Mouse (Mus musculus) stomach, embryonic 15.5 days (tissue): ENCODE results near the gene Celf2. TPM values are rescaled to one million over a fixed set of nuclear protein-coding genes. Genes with fewer than 3 reads are reported as not detected.
"Not testable (repeated sequence)": the region's sequence is repeated elsewhere in the genome, so short reads cannot be mapped to it uniquely, and the experiment has no call there.

Experiments used
- ATAC-seq: fragments of 200-750 bp; cut with Nextera tagmentation; 2 replicates; pipeline ENCODE4 v1.8.0; 2017; ENCODE audit warnings: low read depth, moderate number of reproducible peaks, moderate TSS enrichment; ENCODE audit not compliant: insufficient read depth, low FRiP score
- H3K27ac ChIP-seq: fragments of 300-500 bp; sonication (generic); 2 replicates; pipeline ENCODE4 v1.5.1; 2015; ENCODE audit warnings: mild to moderate bottlenecking, inconsistent platforms
- H3K27me3 ChIP-seq: fragments of 300-500 bp; sonication (generic); replicated peaks from 2 replicates; pipeline ENCODE4 v1.6.1; 2015; ENCODE audit warnings: inconsistent platforms
- H3K36me3 ChIP-seq: fragments of 300-500 bp; sonication (generic); 2 replicates; pipeline ENCODE4 v1.6.1; 2015; ENCODE audit warnings: inconsistent platforms
- H3K4me1 ChIP-seq: fragments of 300-500 bp; sonication (generic); 2 replicates; pipeline ENCODE4 v1.6.1; 2015; ENCODE audit warnings: inconsistent platforms
- H3K4me2 ChIP-seq: fragments of 300-500 bp; sonication (generic); 2 replicates; pipeline ENCODE4 v1.6.1; 2015; ENCODE audit warnings: mild to moderate bottlenecking, inconsistent platforms
- H3K4me3 ChIP-seq: fragments of 300-500 bp; sonication (generic); replicated peaks from 2 replicates; pipeline ENCODE4 v1.5.1; 2015; ENCODE audit warnings: inconsistent platforms
- H3K9ac ChIP-seq: fragments of 300-500 bp; sonication (generic); 2 replicates; pipeline ENCODE4 v1.6.1; 2015; ENCODE audit warnings: inconsistent platforms
- H3K9me3 ChIP-seq: fragments of 300-500 bp; sonication (generic); 2 replicates; pipeline ENCODE4 v1.6.1; 2016; ENCODE audit warnings: inconsistent platforms
- WGBS: fragments of 180-500 bp; shearing (Covaris S2); methylation state at CpG from one replicate; pipeline ENCODE4 v1.1.7; 2015; 5-methylcytosine and 5-hydroxymethylcytosine counted together
- polyA plus RNA-seq: library from polyadenylated mRNA; unstranded; fragments of >200 nt; fragmentation: Nextera tagmentation; extraction: Ambion mirVana; gene quantifications from 2 replicates; pipeline ENCODE4 v1.2.1, GENCODE M21; 2015

Gene Celf2
- 55.9 and 63.2 TPM in 2 replicates for polyA plus RNA-seq

DNA sequence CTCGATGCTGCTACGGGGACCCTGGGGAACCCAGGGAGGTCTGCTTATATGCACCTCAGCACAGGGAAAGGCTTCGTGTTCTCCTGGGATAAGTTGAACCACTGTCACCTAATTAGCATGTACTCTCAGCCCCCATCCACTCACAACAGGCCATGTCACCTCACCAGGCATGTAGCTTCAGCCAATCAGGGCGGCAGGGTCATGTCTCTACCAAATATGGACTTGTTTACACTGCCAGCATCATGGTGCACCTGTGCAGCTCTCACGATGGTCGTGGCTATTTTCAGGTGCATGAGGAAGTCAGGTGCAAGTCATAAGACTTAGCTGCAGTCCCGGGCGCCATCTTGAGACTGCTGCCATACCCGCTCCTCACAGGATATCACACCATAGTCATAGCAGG, at the start of gene Celf2:
TSS of gene Celf2 (minus strand) at position 101 of the 400 bp plus-strand sequence.
- H3K9me3 ChIP-seq, ATAC-seq, H3K4me1 ChIP-seq, H3K27ac ChIP-seq, H3K4me2 ChIP-seq, H3K9ac ChIP-seq, H3K4me3 ChIP-seq, H3K36me3 ChIP-seq, H3K27me3 ChIP-seq: not testable (repeated sequence)
- WGBS = 87% methylated on average over 9 of the region's 9 CpGs

GRCm38 (mm10) chr2:7555144-7555892, 46.0 kb upstream of the Celf2 start:
- H3K9ac ChIP-seq = no peak overlapping the region
- H3K36me3 ChIP-seq = no peaks in the 10 kb centered on the region
- no peak overlapping the region for H3K27ac ChIP-seq
- no peak overlapping the region for H3K4me2 ChIP-seq
- WGBS = 80% methylated on average over 4 of the region's 4 CpGs
- H3K4me3 ChIP-seq = no peak overlapping the region
- ATAC-seq = no peak
- H3K4me1 ChIP-seq = no peaks in the 10 kb centered on the region
- H3K27me3 ChIP-seq = no peaks in the 10 kb centered on the region
- no peaks in the 10 kb centered on the region for H3K9me3 ChIP-seq

GRCm38 (mm10) chr2:7554601-7555000, 45.2 kb upstream of the Celf2 start:
- WGBS = 51% methylated on average over 1 of the region's 1 CpGs
- no peak overlapping the region for H3K27ac ChIP-seq

GRCm38 (mm10) chr2:7552887-7553286, 43.5 kb upstream of the Celf2 start:
- Histone ChIP-seq H3K4me1 (no peaks in the 10 kb centered on the region), H3K4me3 (no peak overlapping the region), H3K9ac (no peak overlapping the region), H3K27ac (no peak overlapping the region), H3K27me3 (no peaks in the 10 kb centered on the region), H3K9me3 (no peaks in the 10 kb centered on the region), H3K4me2 (no peak overlapping the region), H3K36me3 (no peaks in the 10 kb centered on the region)
- 71% methylated on average over 3 of the region's 3 CpGs for WGBS
- no peak for ATAC-seq

More at GRCm38 (mm10) chr2:7554601-7555000, 45.2 kb upstream of the Celf2 start:
- no peaks in the 10 kb centered on the region for H3K4me1 ChIP-seq
- no peaks in the 10 kb centered on the region for H3K36me3 ChIP-seq
- H3K27me3 ChIP-seq = no peaks in the 10 kb centered on the region
- H3K9me3 ChIP-seq = no peaks in the 10 kb centered on the region
- H3K4me3 ChIP-seq = no peak overlapping the region
- ATAC-seq = no peak
- H3K9ac ChIP-seq = no peak overlapping the region
- H3K4me2 ChIP-seq = no peak overlapping the region

- H3K9me3 ChIP-seq = no peaks in the 10 kb centered on the region
- WGBS = 69% methylated on average over 4 of the region's 4 CpGs
- H3K27me3 ChIP-seq = no peaks in the 10 kb centered on the region
- no peaks in the 10 kb centered on the region for H3K36me3 ChIP-seq
- no peaks in the 10 kb centered on the region for H3K4me1 ChIP-seq
- no peak for ATAC-seq
- H3K4me3 ChIP-seq = no peak overlapping the region
- H3K9ac ChIP-seq = no peak overlapping the region
- H3K4me2 ChIP-seq = no peak overlapping the region
- H3K27ac ChIP-seq = no peak overlapping the region
Observed at GRCm38 (mm10) chr2:7548886-7549285, 39.5 kb upstream of the Celf2 start.

DNA sequence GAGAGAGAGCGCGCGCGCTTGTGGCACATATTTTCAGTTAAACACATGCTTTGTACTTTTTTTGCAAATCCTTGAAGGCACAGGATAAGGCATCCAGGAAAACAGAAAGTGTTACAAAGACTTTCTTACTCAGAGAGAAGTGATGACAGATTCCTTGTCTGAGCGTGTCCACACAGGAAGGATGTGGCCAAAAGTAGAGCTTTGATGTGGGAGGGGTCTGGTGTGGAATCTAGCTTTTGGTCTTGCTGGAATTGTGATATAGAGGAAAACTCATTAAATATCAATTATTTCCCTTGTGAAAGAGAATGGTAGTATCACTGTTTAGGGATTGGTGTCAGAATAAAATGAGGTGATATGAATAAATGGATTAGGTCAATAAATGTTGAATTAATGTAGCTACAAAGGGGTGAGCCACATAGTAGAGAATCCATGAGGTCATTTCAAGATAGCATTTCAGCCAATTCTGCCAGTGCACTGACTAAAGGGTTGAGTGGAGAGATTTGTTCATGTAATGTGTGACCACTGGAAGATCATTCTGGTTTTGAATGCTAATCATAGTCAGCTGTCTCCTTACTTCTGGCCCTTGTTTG, 25.3 kb upstream of the Celf2 start:
- Histone ChIP-seq H3K4me3 (no peak overlapping the region), H3K9me3 (no peaks in the 10 kb centered on the region), H3K27ac (no peak overlapping the region), H3K27me3 (no peaks in the 10 kb centered on the region), H3K4me2 (no peak overlapping the region), H3K36me3 (no peaks in the 10 kb centered on the region), H3K9ac (no peak overlapping the region), H3K4me1 (no peaks in the 10 kb centered on the region)
- 91% methylated on average over 5 of the region's 5 CpGs for WGBS
- ATAC-seq = no peak

DNA sequence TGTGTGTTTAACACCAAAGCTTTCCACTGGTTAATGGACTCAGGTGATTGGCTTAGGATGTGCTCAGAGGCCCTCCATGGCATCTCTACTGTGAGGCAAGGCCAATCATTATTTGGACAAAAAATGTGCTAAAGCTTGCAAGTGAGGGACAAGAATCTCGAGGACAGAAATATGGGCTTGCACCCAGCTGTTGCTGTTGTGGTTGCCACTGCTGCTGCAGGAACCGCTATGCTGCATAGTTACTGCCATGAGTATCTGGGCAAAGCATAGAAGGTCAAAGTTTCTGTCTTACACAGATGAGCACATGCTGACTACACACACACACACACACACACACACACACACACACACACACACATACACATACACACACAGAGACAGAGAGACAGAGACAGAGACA, 24.8 kb upstream of the Celf2 start:
- no peak overlapping the region for H3K4me2 ChIP-seq
- H3K9ac ChIP-seq = no peak overlapping the region
- H3K9me3 ChIP-seq = no peaks in the 10 kb centered on the region
- no peak overlapping the region for H3K4me3 ChIP-seq
- no peaks in the 10 kb centered on the region for H3K27me3 ChIP-seq
- H3K27ac ChIP-seq = no peak overlapping the region
- H3K36me3 ChIP-seq = no peaks in the 10 kb centered on the region
- no peaks in the 10 kb centered on the region for H3K4me1 ChIP-seq
- ATAC-seq = no peak
- 69% methylated on average over 2 of the region's 2 CpGs for WGBS

- Histone ChIP-seq H3K4me1 (no peaks in the 10 kb centered on the region), H3K27ac (no peak overlapping the region), H3K9ac (no peak overlapping the region), H3K4me3 (no peak overlapping the region), H3K36me3 (no peaks in the 10 kb centered on the region), H3K27me3 (no peaks in the 10 kb centered on the region), H3K4me2 (no peak overlapping the region), H3K9me3 (no peaks in the 10 kb centered on the region)
- WGBS = 78% methylated on average over 6 of the region's 6 CpGs
- no peak for ATAC-seq
Observed at GRCm38 (mm10) chr2:7531185-7531960, 22.0 kb upstream of the Celf2 start.

DNA sequence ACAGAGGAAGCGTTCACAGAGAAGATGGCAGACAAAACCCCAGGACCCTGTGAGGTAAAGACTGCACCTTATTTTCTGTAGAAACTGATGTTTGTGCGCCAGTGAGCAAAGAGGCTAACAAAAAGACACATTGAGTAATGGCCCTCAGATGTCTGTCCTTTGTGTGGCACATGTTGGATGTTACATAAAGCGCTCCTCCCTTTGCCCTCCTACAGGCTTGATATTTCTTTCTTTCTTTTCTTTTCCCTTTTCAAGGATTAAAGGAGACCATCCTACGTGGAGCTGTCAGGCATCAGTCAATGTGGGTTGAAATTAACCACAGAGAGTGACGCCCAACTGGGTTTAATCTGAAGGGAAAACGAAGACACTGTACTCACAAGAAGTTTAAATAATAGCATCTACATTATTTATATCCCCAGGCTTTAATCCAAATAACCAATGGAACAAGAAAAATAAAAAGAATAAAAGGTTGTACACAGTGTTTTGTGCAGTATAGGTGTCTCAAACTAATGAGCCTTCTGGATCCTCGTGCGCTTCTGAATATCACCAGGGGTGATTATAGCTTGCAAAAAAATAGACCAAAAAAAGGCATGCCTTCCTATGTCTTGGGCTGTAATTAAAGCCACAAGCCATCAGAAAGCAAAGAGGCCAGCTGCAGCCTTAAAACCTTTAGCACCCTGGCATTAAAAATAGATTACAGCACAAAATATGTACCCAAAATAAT, 21.3 kb upstream of the Celf2 start:
- Histone ChIP-seq H3K27ac (no peak overlapping the region), H3K9me3 (no peaks in the 10 kb centered on the region), H3K9ac (no peak overlapping the region), H3K27me3 (no peaks in the 10 kb centered on the region), H3K36me3 (no peaks in the 10 kb centered on the region), H3K4me3 (no peak overlapping the region), H3K4me2 (no peak overlapping the region), H3K4me1 (no peaks in the 10 kb centered on the region)
- no peak for ATAC-seq
- WGBS = 74% methylated on average over 8 of the region's 8 CpGs

DNA sequence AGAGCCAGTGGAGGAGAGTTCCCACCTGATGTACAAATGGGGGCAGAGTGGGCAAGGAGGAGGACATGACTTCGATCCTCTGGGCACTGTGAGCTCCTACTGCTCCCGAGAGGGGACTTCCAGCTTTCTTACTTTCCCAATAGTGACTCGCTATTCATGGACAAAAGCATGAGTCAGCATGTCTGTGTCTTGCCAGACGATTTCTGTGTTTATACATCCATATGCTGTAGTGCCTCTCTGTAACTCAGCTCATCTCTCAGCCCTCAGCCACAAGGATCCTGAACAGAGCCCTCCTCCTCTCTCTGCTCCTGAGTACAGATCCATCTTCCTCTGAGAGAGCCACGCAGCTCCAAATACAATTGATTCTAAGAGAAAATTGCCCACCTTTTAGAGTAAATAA, 20.3 kb upstream of the Celf2 start:
- ATAC-seq = no peak; the same call in 1 of the 2 replicates
- H3K36me3 ChIP-seq = no peaks in the 10 kb centered on the region
- no peak overlapping the region for H3K4me3 ChIP-seq
- no peaks in the 10 kb centered on the region for H3K9me3 ChIP-seq
- H3K9ac ChIP-seq = no peak overlapping the region
- H3K4me1 ChIP-seq = no peaks in the 10 kb centered on the region
- H3K4me2 ChIP-seq = 0 out of 2 replicates have a peak overlapping the region, but pooled peaks have one; percentile 5
- H3K27ac ChIP-seq = no peak overlapping the region
- no peaks in the 10 kb centered on the region for H3K27me3 ChIP-seq
- 29% methylated on average over 5 of the region's 5 CpGs for WGBS

DNA sequence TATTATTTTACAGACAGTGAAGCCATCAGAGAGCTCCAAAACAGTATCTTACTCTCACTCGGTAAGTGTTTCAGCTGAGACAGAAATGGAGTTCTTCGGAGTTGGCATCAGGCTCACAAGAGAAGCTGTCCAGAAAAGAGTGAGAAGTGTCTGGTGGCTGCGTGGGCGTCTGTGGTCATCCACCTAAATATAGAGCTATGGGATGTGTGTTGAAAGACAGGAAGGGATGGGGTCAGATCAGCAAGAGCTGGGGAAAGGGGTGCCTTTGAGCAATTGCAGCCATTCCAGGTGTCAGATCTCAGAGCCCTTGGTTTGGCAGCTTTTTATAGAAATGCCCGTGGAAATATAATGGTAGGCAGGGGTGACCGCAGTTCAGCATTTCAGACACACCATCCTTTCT, 17.3 kb upstream of the Celf2 start:
- Histone ChIP-seq H3K4me2 (no peak overlapping the region), H3K27ac (no peak overlapping the region), H3K4me1 (no peaks in the 10 kb centered on the region), H3K4me3 (no peak overlapping the region), H3K9ac (no peak overlapping the region), H3K9me3 (no peaks in the 10 kb centered on the region), H3K36me3 (no peaks in the 10 kb centered on the region), H3K27me3 (no peaks in the 10 kb centered on the region)
- WGBS = 56% methylated on average over 6 of the region's 6 CpGs
- no peak for ATAC-seq
